Mouse (Mus musculus): ENCODE measurements around the gene Cenpx. TPM values are rescaled to one million over a fixed set of nuclear protein-coding genes. Genes with fewer than 3 reads are reported as not detected.
"Not testable (repeated sequence)": the region's sequence is repeated elsewhere in the genome, so short reads cannot be mapped to it uniquely, and the experiment has no call there.

The Cenpx gene
- polyA plus RNA-seq, 1 experiment from 2014 or later, result 154 TPM

GRCm38 (mm10) chr11:120731858-120732680 lies 18.5 kb upstream of the Cenpx start, which contains the start of gene Cbr2:
Cbr2 (minus strand) TSS chr11:120732114.
- Histone ChIP-seq H3K27me3 (no peaks in the 10 kb centered on the region), H3K9ac (no peak within 1 kb of the TSS; the same call in 1 of the 2 replicates), H3K36me3 (no peaks in the 10 kb centered on the region), H3K4me1 (peaks cover 24% of the 10 kb centered on the region), H3K9me3 (no peaks in the 10 kb centered on the region), H3K4me2 (peak within 1 kb of the TSS; percentile 22; the same call in 1 of the 2 replicates), H3K4me3 (no peak within 1 kb of the TSS), H3K27ac (peak within 1 kb of the TSS; percentile 66; the same call in 1 of the 2 replicates)
- no peak for ATAC-seq (ENCODE audit: insufficient number of reproducible peaks, insufficient read depth, low FRiP score, low TSS enrichment, low read depth)
- 64% methylated on average over 12 of the region's 12 CpGs for WGBS

- Histone ChIP-seq H3K36me3 (no peaks in the 10 kb centered on the region), H3K4me1 (peaks cover 30% of the 10 kb centered on the region), H3K4me3 (no peak overlapping the region), H3K4me2 (peak overlapping the region; percentile 22; the same call in 1 of the 2 replicates), H3K9ac (no peak overlapping the region; the same call in 1 of the 2 replicates), H3K27me3 (no peaks in the 10 kb centered on the region), H3K9me3 (no peaks in the 10 kb centered on the region), H3K27ac (peak overlapping the region; percentile 66; the same call in 1 of the 2 replicates)
- WGBS, result 92% methylated on average over 1 of the region's 1 CpGs
- ATAC-seq (ENCODE audit: insufficient number of reproducible peaks, insufficient read depth, low FRiP score, low TSS enrichment, low read depth), result no peak
These were observed 17.9 kb upstream of the Cenpx start for GRCm38 (mm10) chr11:120731395-120731794.

DNA sequence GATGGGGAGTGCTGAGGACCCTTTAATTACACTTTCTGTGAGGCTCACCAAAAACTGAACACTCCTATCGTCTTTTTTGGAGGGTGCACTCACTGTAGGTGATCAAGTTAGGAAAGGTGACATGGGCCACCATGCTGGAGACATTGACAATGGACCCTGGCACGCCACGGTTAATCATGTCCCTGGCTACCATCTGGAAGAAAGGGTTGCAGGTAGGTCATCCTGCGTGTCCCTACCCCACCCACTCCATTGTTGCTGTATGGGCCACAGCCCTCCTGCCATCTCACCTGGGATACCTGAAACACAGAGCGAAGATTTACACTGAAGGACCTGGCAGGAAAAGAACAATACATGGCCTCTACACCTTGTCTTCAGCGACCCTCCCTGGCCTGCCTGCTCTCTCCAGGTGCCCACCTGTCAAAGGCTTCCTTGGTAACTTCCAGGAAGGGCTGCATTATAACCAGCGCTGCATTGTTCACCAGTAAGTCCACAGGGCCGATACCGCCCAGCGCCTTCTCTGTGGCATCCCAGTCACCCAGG lies 16.9 kb upstream of the Cenpx start:
- H3K27ac ChIP-seq, result no peak overlapping the region
- H3K36me3 ChIP-seq, result 0 out of 2 replicates have a peak, but pooled peaks cover 3% of the 10 kb centered on the region
- WGBS, result 88% methylated on average over 10 of the region's 10 CpGs
- no peak overlapping the region for H3K9ac ChIP-seq
- no peak for ATAC-seq (ENCODE audit: insufficient number of reproducible peaks, insufficient read depth, low FRiP score, low TSS enrichment, low read depth)
- H3K4me1 ChIP-seq, result peaks cover 33% of the 10 kb centered on the region
- H3K4me3 ChIP-seq, result no peak overlapping the region
- no peaks in the 10 kb centered on the region for H3K9me3 ChIP-seq
- H3K4me2 ChIP-seq, result no peak overlapping the region
- no peaks in the 10 kb centered on the region for H3K27me3 ChIP-seq

GRCm38 (mm10) chr11:120729432-120730050 lies 16.0 kb upstream of the Cenpx start:
- not testable (repeated sequence) for H3K27ac ChIP-seq; H3K9me3 ChIP-seq; H3K27me3 ChIP-seq; H3K36me3 ChIP-seq; ATAC-seq (ENCODE audit: insufficient number of reproducible peaks, insufficient read depth, low FRiP score, low TSS enrichment, low read depth)
- peaks cover 33% of the 10 kb centered on the region for H3K4me1 ChIP-seq
- peak overlapping the region; percentile 51 for H3K4me2 ChIP-seq
- H3K9ac ChIP-seq, result 0 out of 2 replicates have a peak overlapping the region, but pooled peaks have one; percentile 21
- WGBS, result 4% methylated on average over 18 of the region's 21 CpGs
- H3K4me3 ChIP-seq, result peak overlapping the region; percentile 17; the same call in 1 of the 2 replicates

DNA sequence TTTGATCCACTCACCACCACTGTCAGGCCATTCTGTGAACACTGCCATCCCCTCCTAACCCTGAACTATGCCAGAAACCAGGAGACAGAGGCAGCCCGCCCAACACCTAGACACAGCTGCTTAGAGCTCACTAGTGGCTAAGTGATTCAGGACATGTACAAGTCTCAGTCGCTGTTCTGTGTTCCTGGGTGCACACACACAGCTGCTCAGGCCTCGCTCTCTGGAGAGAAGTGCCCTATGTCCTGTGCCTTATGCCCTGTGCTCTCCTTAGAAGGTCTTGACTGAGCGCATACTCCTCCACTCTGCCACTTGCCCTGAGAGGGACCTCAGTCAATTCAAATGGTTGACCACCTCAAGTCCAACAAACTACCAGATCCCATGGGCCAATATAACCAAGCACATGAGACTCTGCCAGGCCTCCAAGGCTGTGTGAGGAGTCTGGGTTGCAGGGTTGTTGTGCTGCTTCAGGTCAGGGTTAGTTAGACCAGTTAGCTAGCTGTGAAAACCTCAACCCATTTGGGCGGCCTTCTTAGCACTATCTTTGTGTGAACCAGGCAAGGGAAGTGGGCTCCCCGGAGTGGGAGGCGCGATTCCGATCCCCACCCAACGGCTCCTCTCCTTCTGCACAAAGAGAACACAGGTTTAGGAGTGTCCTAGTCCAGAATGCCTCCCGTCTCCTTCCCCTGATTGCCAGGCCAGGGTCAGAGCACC lies 15.1 kb upstream of the Cenpx start:
- no peak overlapping the region for H3K27ac ChIP-seq
- no peak for ATAC-seq (ENCODE audit: insufficient number of reproducible peaks, insufficient read depth, low FRiP score, low TSS enrichment, low read depth)
- peak overlapping the region; percentile 17; the same call in 1 of the 2 replicates for H3K4me3 ChIP-seq
- H3K4me1 ChIP-seq, result peaks cover 33% of the 10 kb centered on the region
- WGBS, result 71% methylated on average over 11 of the region's 11 CpGs
- H3K9me3 ChIP-seq, result no peaks in the 10 kb centered on the region
- H3K36me3 ChIP-seq, result 0 out of 2 replicates have a peak, but pooled peaks cover 9% of the 10 kb centered on the region
- H3K4me2 ChIP-seq, result peak overlapping the region; percentile 51
- H3K27me3 ChIP-seq, result no peaks in the 10 kb centered on the region
- H3K9ac ChIP-seq, result 0 out of 2 replicates have a peak overlapping the region, but pooled peaks have one; percentile 21

GRCm38 (mm10) chr11:120727564-120727963 lies 14.0 kb upstream of the Cenpx start:
- no peak for ATAC-seq (ENCODE audit: insufficient number of reproducible peaks, insufficient read depth, low FRiP score, low TSS enrichment, low read depth)
- no peak overlapping the region for H3K9ac ChIP-seq

DNA sequence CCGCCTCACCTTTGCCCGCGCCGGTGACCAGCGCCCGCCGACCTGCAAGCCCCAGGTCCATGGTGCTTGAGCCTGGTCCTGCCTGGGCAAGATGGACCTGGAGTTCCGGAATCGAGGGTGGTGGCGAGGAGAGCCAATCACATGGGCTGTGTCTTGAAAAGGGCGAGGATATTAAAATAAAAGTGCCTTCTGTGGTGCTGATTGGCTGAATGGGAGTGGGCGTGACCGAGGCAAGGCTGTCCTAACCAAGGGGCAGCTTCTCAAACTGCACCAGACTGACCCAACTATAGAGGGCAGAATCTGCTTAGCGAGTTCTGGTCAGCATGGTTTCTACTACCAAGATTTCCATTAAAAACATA lies 13.6 kb upstream of the Cenpx start, which contains the start of gene Dcxr:
Gene Dcxr (minus strand): TSS at position 113 of the 359 bp plus-strand sequence.
- Histone ChIP-seq H3K27ac (no peak within 1 kb of the TSS), H3K36me3 (peaks cover 14% of the 10 kb centered on the region; the same call in 1 of the 2 replicates), H3K4me1 (peaks cover 27% of the 10 kb centered on the region), H3K9me3 (no peaks in the 10 kb centered on the region), H3K4me2 (peak within 1 kb of the TSS; percentile 85), H3K9ac (peak within 1 kb of the TSS; percentile 74), H3K4me3 (peak within 1 kb of the TSS; percentile 62), H3K27me3 (no peaks in the 10 kb centered on the region)
- under 1% methylated on average over 14 of the region's 14 CpGs for WGBS
- ATAC-seq (ENCODE audit: insufficient number of reproducible peaks, insufficient read depth, low FRiP score, low TSS enrichment, low read depth), result peak; percentile 62

More at GRCm38 (mm10) chr11:120727564-120727963, 14.0 kb upstream of the Cenpx start:
- no peak overlapping the region for H3K27ac ChIP-seq
- peaks cover 27% of the 10 kb centered on the region for H3K4me1 ChIP-seq
- H3K27me3 ChIP-seq, result no peaks in the 10 kb centered on the region
- WGBS, result 57% methylated on average over 12 of the region's 12 CpGs
- peak overlapping the region; percentile 85 for H3K4me2 ChIP-seq
- H3K4me3 ChIP-seq, result no peak overlapping the region
- H3K9me3 ChIP-seq, result no peaks in the 10 kb centered on the region
- H3K36me3 ChIP-seq, result peaks cover 14% of the 10 kb centered on the region; the same call in 1 of the 2 replicates

GRCm38 (mm10) chr11:120726243-120727168 lies 13.0 kb upstream of the Cenpx start:
- Histone ChIP-seq H3K36me3 (peaks cover 14% of the 10 kb centered on the region; the same call in 1 of the 2 replicates), H3K9ac (peak overlapping the region; percentile 74), H3K27me3 (0 out of 2 replicates have a peak, but pooled peaks cover 3% of the 10 kb centered on the region), H3K27ac (no peak overlapping the region), H3K4me2 (peak overlapping the region; percentile 85), H3K4me3 (peak overlapping the region; percentile 62), H3K9me3 (no peaks in the 10 kb centered on the region), H3K4me1 (peaks cover 26% of the 10 kb centered on the region)
- no peak; the same call in none of the 2 replicates for ATAC-seq (ENCODE audit: insufficient number of reproducible peaks, insufficient read depth, low FRiP score, low TSS enrichment, low read depth)
- WGBS, result 19% methylated on average over 34 of the region's 36 CpGs

DNA sequence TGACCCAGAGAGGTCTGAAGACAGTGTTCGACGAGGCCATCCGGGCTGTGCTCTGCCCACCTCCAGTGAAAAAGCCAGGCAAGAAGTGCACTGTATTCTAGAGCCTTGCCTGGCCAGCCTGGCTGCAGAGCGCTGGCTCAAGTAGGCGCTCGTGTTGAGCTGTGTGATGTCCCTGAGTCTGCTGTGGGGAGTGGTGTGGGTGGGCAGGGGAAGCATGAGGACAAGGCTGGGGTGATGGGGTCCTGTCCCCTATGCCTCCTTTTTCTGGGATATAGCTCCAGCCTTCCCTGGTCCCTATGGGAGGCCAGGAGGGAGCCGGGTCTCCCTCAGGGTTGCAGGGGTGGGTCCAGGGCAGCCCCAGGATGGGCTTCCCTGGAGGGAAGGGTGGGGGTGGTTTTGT lies 10.0 kb upstream of the Cenpx start:
- Histone ChIP-seq H3K4me3 (no peak overlapping the region), H3K27me3 (0 out of 2 replicates have a peak, but pooled peaks cover 3% of the 10 kb centered on the region), H3K4me2 (no peak overlapping the region), H3K27ac (no peak overlapping the region), H3K9ac (no peak overlapping the region), H3K9me3 (no peaks in the 10 kb centered on the region), H3K4me1 (peaks cover 30% of the 10 kb centered on the region), H3K36me3 (peaks cover 30% of the 10 kb centered on the region)
- no peak for ATAC-seq (ENCODE audit: insufficient number of reproducible peaks, insufficient read depth, low FRiP score, low TSS enrichment, low read depth)
- 87% methylated on average over 7 of the region's 7 CpGs for WGBS

DNA sequence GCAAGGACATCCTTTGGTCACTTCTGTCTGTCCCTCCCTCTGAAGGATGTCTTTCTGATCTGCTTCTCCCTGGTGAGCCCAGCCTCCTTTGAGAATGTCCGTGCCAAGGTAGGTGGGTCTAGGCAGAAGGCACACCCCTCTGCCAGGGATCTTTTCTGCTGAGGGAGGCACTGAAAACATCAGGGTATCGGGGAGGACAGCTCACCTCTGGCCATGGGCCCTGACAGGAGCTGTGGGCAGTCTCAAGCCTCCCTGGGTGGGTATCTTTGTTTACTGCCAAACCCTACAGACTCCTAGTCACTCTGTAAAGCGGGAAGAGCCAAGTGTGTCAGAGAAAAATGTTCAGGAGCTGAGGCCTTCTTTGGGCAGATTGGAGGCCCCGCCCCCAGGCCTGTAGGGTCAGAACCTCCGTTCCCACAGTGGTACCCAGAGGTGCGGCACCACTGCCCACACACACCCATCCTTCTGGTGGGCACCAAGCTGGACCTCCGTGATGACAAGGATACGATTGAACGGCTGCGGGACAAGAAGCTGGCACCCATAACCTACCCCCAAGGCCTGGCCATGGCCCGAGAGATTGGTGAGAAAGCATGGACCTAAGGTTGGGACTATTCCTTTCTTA lies 9.3 kb upstream of the Cenpx start:
- no peak for ATAC-seq (ENCODE audit: insufficient number of reproducible peaks, insufficient read depth, low FRiP score, low TSS enrichment, low read depth)
- peaks cover 37% of the 10 kb centered on the region for H3K36me3 ChIP-seq
- H3K9me3 ChIP-seq, result no peaks in the 10 kb centered on the region
- 0 out of 2 replicates have a peak, but pooled peaks cover 3% of the 10 kb centered on the region for H3K27me3 ChIP-seq
- peak overlapping the region; percentile 97 for H3K4me2 ChIP-seq
- WGBS, result 86% methylated on average over 11 of the region's 11 CpGs
- H3K27ac ChIP-seq, result no peak overlapping the region
- H3K4me3 ChIP-seq, result 0 out of 2 replicates have a peak overlapping the region, but pooled peaks have one; percentile 1
- peaks cover 30% of the 10 kb centered on the region for H3K4me1 ChIP-seq
- no peak overlapping the region for H3K9ac ChIP-seq
